Mouse (Mus musculus): ENCODE data around the gene Alpi.

Gene Alpi

DNA sequence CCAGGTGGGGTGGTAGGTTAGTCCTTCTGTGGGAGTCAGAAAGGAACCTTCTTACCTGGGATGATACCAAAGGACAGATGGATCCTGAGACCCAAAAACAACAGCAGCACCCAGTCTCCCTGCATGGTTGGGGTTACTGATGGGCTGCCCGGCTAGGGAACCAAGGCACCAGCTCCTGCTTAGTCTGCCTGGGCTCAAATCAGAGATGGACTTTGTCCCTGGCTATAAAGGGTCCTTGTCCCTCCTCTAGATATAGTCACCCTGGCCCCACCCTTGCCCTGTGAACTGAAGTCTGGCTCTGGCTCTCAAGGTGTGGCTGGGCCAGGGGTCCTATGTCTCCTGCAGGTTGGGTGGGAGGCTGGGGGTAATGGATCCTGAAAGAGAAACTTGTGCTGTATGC is at the start of gene Alpi:
Gene Alpi, minus strand, starts transcription at position 196 of the 400 bp plus-strand sequence.
- no peak for DNase-seq (ENCODE audit: low spot score in 2 of 2)

DNA sequence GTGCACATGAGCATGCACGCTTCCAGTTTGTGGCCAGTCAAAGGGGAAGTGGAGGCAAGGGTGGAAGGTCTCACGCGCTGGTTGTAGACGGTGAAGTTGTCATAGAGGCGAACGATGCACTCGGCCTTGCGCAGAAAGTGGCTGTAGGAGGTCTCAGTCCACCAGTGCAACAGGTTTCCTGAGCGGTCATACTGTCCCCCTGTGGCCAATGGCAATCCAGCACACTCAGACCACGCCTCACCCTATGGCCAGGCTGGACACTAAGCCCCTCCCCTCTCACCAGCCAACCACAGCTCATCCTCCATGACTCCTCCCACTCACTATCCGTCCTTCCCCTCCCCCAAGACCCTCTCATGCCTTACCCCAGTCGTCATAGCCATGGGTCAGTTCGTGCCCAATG is 48.0 kb upstream of the Alpi start:
- DNase-seq (ENCODE audit: low spot score in 2 of 2), result no peak

DNA sequence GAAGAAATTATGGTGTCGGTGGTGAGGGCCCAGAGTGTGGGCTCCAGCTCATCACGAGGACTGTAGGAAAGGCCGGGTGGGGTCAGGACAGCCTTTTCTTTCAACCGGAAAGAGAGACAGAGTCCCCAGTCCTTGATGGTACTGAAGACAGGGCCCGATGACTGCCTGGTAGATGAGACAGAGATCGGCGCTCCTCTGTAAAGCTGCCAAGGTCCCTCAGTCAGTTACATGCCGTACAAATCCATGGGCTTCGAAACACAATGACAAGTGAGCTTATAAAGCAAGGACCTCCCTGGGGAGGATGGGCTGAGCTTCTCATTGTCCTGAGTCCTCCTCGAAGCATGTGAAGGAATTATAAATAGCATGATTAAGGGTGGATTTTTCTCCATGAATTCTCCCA is 41.7 kb upstream of the Alpi start:
- DNase-seq (ENCODE audit: low spot score in 2 of 2), result no peak

DNA sequence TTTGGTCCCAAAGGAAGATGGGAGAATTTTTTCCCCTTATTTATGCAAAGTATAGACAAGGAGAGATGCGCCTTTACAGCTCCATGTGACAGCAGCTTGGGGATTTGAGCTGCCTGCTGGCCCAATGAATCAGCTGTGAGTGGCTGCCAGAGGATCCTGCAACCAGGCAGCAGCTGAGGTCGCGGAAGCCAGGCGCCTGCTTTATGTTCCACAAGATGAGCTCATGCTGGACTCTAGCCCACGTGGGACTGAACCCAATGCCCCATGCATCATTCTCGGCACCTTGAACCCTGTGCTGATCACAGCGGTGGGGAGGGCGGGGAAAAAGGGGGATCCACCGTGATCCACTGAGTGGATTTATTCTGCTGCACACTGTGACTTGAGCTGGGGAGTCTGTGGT is 41.0 kb upstream of the Alpi start:
- no peak for DNase-seq (ENCODE audit: low spot score in 2 of 2)

DNA sequence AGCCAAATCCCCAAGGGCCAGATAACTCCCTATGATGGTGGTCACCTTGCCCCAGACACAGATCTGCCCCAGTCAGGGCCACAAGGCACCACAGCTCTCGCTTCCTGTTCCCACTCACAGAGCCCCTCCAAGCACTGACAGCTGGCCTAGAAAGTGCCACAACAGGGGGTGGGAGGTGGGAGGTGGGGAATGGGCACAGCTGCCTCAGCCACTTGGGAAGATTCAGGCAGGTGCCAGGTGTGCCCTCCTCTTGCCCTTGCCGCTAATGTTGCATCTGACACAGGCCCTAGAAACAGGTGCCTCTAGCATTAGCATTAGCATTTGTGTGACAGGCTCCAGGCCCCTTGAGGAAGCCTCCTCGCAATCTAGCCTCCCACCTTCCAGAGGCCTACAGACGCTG is 40.1 kb upstream of the Alpi start:
- DNase-seq (ENCODE audit: low spot score in 2 of 2), result no peak

DNA sequence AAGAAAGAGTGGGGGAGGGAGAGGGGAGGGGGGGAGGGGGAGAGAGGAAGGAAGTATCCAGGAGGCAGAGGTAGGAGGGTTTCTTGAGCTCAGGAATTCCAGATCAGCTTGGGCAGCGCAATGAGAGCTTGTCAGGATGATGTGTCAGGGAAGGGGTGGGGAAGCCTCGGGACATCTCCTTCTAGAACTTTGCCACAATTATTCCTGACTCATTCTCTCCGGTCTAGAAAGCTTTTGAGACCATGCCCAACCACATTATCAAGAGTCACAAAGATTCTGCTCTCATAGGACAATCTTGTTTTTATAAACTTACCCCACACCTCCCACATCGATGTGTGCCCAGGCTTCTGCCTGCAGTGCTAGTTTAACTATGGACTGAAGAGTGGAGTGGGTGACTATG is 30.4 kb upstream of the Alpi start:
- no peak for DNase-seq (ENCODE audit: low spot score in 2 of 2)

DNA sequence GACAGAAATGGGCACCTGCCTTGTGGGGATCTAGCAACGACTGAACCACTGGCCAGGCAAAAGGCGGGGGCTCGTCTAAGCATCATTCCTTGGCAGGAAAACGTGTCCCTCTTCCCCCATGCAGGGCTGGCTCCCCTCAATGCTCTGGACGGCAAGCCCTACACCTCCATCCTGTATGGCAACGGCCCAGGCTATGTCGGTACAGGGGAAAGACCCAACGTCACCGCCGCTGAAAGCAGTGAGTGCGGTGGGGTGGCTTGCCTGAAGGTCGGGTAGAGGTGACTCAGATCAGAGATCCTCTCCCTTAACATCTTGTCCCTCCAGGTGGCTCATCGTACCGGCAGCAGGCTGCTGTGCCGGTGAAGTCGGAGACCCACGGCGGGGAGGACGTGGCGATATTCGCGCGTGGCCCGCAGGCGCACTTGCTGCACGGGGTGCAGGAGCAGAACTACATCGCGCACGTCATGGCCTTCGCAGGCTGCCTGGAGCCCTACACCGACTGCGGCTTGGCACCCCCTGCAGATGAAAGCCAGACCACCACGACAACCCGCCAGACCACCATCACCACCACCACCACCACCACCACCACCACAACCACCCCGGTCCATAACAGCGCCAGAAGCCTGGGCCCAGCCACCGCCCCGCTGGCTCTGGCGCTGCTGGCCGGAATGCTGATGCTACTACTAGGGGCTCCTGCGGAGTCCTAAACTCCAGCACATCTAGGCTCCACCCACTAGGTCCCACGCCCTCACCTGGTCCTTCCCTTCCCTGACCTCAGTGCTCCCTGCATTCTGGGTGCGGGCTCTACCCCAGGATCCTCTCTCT is 26.0 kb upstream of the Alpi start:
- DNase-seq (ENCODE audit: low spot score in 2 of 2), result peak in 1 of 2 experiments; percentile 65

DNA sequence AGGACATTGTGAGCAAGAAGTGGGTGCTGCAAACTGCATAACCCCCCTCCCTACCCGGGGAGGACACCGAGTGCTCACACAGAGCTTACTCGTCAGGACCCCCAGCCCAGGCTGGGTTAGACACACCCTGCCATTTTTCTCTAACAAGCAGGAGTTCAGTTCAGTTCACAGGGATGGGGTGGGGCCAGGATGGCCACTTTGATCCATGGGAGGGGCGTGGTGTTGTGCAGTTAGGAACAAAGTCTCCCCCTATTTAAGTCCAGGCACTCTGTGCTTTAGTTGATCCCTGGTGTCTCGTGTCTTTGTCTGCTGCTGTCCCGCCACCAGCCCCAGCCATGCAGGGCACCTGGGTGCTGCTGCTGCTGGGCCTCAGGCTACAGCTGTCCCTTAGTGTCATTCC is 23.3 kb upstream of the Alpi start, which contains the start of gene Akp3:
Gene Akp3, plus strand, starts transcription at position 301 of the 400 bp plus-strand sequence.
- DNase-seq (ENCODE audit: low spot score in 2 of 2), result no peak

DNA sequence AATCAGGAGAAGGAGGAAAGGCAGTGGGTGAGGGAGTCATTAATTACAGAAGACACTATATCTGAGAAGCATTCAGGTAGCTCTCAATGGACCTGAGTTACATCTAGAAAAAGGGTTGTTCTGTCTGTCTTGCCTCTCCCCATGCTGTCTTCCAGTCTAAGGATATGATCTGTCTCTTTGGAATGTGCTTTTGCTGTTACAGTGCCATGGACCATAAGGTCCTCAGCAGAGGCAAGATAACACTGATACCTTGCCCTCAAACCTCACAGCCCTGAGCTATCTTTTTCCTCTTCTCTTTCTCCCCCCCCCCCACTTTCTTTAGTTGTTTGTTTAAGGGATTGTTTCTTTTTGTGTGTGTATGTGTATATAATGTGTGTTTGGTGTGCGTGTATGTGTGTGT is 13.4 kb upstream of the Alpi start:
- no peak for DNase-seq (ENCODE audit: low spot score in 2 of 2)

DNA sequence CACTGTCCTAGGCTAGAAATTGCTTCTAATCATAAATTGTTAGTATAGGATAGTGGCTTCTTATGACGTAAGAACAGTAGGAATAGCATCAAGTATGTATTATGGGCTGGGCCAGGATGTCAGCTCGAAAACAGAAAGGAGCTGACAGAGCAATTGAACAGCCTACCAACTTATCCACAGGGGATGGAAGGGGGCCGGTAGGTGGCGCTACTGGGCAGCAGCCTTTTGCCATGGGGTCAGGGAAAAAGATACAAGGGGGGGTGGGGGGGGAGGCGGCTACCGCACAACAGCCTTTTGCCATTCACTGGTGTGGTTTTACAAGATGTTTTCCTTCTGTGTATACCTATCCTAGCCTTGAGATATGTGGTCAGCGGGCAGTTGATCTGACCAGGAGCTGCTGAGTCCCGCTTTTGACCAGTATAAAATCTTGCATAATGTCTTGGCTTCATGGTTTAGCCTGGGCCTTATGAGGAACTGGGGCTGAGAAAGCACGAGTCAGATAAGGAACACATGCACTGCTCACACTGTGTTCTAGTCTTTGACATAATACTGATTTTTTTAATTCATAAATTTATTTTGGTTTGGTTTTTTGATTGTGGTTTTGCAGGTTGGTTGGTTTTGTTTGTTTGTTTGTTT is 10.4 kb upstream of the Alpi start:
- DNase-seq (ENCODE audit: low spot score in 2 of 2), result no peak

DNA sequence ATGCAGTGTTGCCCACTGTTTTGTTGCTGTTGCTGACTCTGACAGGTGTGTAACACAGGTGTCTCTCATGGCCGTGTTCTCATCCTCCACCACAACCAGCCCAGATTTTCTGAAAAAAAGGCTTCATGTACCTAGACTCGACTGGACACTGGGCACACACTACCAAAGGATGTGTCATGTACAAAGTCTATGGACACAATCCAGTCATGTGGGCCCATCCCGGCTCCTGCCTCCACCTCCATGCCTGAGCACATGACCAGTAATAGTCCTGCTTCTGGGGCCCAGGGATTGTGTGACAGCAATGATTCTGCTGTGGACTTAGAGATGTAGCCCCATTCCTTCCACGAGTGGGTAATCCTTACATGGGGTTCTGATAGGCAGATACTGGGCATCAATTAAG is 7.2 kb upstream of the Alpi start:
- DNase-seq (ENCODE audit: low spot score in 2 of 2), result no peak

DNA sequence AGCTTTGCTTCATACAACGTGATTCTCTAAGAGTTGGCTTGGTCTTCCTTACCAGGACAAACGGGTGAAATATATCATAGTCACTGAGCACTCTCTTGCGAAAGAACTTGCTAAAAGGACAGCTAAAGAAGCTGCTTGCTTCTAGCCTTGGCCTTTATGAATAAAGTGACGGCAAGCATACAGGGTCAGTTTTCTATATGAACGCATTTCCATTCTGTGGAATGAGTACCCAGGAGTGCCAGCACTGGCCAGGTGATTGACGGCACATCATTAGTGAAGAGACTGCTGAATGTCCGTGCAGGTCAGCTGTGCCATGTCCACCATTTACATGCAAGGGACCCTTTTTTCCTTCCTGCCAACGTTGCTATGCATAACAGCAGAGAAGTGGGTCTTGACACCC is 5.1 kb upstream of the Alpi start:
- no peak for DNase-seq (ENCODE audit: low spot score in 2 of 2)

DNA sequence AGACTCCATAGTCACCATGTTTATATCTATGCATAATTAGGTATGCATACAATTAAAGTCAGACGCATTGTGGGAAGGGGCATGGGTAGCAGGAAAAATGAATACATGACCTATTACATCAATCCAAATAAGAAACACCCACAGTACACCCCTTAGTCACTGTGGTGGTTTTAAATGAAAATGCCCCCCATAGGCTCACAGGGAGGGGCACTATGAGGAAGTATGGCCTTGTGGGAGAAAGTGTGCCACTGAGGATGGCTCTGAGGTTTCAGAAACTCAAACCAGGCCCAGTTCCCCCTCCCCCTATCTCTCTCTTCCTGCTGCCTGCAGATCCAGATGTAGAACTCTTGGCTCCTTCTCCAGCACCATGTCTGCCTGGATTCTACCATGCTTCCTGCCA is 2.5 kb upstream of the Alpi start:
- DNase-seq (ENCODE audit: low spot score in 2 of 2), result no peak

DNA sequence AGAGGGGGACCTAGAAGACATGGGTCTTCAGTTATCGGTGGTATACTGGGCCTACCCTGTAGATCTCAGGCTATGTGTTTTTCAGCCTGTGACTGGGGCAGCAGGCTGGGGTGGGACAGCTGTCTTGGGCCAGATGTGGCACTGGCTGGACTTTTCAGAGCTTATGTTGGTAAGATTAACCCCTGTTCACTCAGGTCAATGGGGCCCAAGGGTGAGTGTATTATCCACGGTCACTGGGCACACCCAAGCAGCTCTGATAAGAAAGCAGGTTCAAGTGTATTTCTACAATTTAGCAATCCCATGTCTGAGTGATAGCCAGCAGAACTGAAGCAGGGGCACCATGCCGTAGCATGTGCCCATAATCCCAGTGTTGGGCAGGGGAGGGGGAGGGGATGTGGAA is 708 bp upstream of the Alpi start:
- DNase-seq (ENCODE audit: low spot score in 2 of 2), result no peak

DNA sequence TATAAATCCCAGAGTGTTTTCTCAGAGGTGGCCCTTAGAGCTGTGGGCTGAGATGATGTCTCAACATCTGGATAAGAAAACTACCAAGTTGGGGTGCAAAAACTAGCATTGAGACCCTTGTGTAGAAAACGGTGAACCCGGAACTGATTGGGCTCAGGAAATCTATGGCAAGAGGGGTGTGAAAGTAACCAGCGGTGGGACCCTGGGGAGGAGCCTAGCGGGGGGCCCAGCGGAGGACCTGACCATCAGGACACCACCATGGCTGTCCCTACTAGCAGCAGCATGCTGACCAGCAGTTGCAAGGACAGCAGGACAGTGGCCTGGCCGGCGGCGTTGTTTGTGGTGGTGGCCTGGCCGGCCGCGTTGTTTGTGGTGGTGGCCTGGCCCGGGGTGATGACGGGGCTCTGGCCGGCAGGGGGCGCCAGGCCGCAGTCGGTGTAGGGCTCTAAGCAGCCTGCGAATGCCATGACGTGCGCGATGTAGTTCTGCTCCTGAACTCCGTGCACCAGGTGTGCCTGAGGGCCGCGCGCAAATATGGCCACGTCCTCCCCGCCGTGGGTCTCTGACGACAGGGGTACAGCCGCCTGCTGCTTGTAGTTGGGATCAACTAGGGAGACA is 2.9 kb downstream of the Alpi start:
- peak; percentile 41 to 83 for DNase-seq (ENCODE audit: low spot score in 2 of 2)

DNA sequence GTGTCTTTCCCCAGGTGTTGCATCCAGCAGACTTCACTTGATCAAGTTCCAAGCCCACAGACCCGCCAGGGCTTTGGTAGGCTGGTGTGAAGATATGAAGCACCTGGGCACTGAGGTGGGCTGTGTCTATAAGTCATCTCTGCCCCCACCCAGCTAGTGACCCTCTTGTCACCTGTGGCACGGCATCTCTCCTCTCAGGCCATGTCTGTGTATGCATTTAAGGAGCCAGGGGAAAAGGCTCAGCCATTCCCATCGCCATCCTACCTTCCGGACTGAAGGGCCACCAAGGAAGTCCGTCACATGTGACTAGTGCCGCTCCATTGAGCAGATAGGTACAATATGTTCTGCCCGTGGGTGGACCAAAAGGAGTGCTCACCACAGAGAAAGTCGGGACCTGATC is 5.8 kb downstream of the Alpi start:
- DNase-seq (ENCODE audit: low spot score in 2 of 2), result no peak

DNA sequence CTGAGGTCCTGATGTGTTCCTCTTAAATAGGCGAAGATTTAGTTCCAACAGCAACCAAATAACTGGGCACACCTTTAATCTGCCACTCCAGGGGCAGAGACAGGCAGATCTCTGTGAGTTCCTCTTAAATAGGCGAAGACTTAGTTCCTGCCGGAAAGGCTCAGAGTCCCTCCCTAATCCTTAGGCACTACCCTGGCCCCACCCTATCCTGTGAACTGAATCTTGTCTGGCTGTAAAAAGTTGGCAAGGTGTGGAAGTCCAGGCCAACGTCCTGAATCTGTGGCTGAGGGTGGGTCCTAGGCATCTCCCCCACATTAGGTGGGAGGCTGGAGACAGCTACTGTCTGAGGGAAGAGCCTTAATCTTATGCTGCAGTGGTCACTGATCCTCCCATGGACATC is 11.6 kb downstream of the Alpi start, which contains the start of gene Alppl2:
Gene Alppl2, minus strand, starts transcription at position 101 of the 400 bp plus-strand sequence.
- no peak for DNase-seq (ENCODE audit: low spot score in 2 of 2)

DNA sequence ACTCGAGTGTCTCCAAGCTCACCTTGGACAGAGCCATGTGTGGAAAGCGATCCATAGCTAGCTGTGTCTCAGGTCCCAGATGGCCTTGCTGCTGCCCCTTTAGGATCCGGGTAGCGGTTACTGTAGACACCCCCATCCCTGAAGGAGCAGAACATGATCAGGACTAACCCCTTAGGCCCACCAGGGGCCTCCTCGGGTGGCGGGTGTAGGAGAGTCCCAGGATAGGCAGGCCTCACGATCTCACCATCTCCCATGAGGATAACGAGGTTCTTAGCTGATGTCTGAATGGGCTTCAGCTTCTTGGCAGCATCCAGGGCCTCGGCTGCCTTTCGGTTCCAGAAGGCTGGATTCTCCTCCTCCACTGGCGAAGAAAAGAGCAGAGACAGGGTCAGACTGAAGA is 12.2 kb downstream of the Alpi start:
- DNase-seq (ENCODE audit: low spot score in 2 of 2), result no peak

DNA sequence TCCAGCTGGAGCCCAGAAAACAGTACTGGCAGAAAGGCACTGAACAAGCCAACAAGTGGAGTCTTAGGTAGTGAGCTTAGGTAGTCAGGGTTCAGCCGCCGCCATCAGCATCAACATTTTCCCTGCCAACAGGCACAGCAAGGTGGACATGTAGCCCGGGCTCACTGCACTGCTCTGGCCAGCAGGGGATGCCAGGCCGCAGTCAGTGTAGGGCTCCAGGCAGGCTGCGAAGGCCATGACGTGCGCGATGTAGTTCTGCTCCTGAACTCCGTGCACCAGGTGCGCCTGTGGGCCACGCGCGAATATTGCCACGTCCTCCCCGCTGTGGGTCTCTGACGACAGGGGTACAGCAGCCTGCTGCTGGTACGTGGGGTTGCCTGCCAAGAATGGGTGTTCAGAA is 14.4 kb downstream of the Alpi start:
- no peak for DNase-seq (ENCODE audit: low spot score in 2 of 2)

DNA sequence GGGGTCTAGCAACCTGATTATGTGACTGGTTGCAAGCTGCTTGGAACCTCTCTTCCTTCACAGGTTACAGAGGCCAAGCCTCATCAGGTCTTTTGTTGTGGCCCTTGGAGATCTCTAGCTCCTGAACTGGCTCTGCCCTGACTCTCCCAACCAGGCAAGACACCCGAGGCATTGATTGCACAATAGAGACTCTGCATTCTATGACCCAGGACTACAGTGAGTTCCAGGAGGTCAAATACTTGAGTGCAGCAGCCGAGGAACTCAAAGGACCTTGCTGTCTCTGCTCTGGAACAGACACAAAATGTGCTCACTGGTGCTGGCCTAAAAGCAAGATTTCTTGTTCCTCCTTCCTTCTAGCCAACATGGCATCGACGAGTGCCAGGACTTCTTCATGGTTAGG is 15.2 kb downstream of the Alpi start:
- DNase-seq (ENCODE audit: low spot score in 2 of 2), result no peak

DNA sequence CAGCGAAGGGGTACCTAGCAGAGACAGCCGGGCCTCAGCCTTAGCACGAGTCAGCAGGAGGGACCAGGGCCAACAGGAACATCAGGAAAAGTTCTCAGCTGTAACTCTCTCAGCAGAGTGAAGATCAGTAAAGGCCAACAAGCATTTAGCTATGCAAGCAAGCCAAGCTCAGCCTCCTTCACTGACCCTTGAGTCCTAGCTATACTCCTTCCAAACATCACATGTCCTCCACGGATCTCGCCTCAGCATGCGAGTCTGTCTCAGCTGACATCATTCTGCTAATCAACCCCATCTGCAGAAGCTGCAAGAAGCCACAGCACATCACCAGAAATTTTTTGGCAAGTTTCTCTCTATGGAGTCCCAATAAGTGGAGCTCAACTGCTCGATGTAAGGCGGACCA is 27.6 kb downstream of the Alpi start:
- no peak for DNase-seq (ENCODE audit: low spot score in 2 of 2)

DNA sequence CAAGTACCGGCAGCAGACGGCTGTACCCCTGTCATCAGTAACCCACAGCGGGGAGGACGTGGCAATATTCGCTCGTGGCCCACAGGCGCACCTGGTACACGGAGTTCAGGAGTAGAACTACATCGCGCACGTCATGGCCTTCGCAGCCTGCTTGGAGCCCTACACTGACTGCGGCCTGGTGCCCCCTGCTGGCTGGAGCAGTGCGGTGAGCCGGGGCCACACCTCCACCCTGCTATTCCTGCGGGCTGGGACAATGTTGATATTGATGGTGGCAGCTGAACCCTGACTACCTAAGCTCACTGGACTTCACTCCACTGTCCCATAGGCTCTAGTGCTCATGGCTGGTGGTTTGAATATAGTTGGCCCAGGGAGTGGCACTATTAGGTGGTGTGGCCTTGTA is 30.7 kb downstream of the Alpi start:
- DNase-seq (ENCODE audit: low spot score in 2 of 2), result peak; percentile 39 to 74

DNA sequence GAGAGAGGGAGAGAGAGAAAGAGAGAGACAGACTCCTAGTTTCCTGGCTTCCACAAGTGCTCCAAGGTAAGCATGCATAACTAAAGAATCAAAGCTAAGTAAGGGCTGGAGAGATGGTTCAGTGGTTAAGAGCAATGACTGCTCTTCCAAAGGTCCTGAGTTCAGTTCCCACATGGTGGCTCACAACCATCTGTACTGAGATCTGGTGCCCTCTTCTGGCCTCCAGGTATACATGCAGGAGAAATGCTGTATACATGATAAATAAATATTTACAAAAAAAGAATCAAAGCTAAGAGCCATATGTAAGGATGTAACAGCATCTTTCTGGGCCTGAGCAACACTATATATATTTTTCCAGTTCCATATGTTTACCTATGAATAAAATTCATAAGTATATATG is 40.5 kb downstream of the Alpi start:
- DNase-seq (ENCODE audit: low spot score in 2 of 2), result no peak
